Mouse (Mus musculus) lung, adult 2 months (tissue): ENCODE results near the gene Fam124b.

Experiments used
- CTCF ChIP-seq: fragments of 200-500 bp; IDR thresholded peaks from 2 replicates; pipeline ENCODE4 v1.5.1; 2011; ENCODE audit warnings: mild to moderate bottlenecking, low read length, control low read depth; ENCODE audit not compliant: insufficient read depth
- POLR2A ChIP-seq: fragments of 200-500 bp; IDR thresholded peaks from 2 replicates; pipeline ENCODE4 v1.6.1; 2011; ENCODE audit warnings: low read depth, mild to moderate bottlenecking, control low read depth, low read length, borderline replicate concordance; ENCODE audit errors: extremely low read depth

- no peak for TF ChIP-seq CTCF
- TF ChIP-seq POLR2A, result no peak
These were observed 40.4 kb upstream of the Fam124b start for GRCm38 (mm10) chr1:80258632-80259031.
